Mouse (Mus musculus) E14TG2a.4 (cell line): Measurements from ENCODE around the gene Swt1.

ENCODE experiments used
- H3K27me3 ChIP-seq: 2 replicates; pipeline ENCODE4 v1.6.1; 2014; ENCODE audit warnings: low read length, control low read depth; ENCODE audit not compliant: insufficient read depth
- H3K36me3 ChIP-seq: 2 replicates; pipeline ENCODE4 v1.6.1; 2014; ENCODE audit warnings: low read length, control low read depth; ENCODE audit not compliant: insufficient read depth
- H3K4me1 ChIP-seq: replicated peaks from 2 replicates; pipeline ENCODE4 v1.6.1; 2014; ENCODE audit warnings: low read depth, low read length, control low read depth
- H3K4me3 ChIP-seq: replicated peaks from 2 replicates; pipeline ENCODE4 v1.5.1; 2014; ENCODE audit warnings: mild to moderate bottlenecking, low read length
- H3K9me3 ChIP-seq: 2 replicates; pipeline ENCODE4 v1.6.1; 2014; ENCODE audit warnings: low read length, control low read depth
- CTCF ChIP-seq: conservative IDR thresholded peaks from 2 replicates; pipeline ENCODE4 v1.5.1; 2014; ENCODE audit warnings: low read length
- NANOG ChIP-seq: IDR thresholded peaks from 2 replicates; pipeline ENCODE4 v1.6.1; 2014; ENCODE audit warnings: borderline replicate concordance, low read length, mixed read lengths
- POU5F1 ChIP-seq: IDR thresholded peaks from 2 replicates; pipeline ENCODE4 v1.6.1; 2014; ENCODE audit warnings: low read length, borderline replicate concordance

Swt1 gene

DNA sequence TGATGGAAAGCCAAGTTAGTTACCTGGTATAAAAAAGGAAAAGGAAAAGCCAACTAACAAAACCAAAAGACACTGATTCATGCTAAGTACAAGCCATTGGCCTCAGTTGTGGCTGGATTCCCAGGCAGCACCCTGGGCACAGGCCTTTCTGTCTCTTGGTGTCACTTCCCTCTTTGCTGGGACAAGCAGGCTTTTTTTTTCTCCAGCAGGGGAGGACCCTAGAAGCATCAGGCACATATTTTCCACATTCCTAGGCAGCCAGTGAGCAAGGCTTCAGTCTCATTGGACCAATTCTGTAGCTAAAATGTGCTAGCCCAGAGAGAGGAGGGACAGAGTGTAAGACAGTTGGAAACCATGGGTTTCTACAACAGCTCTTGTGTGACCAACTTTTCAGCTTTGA, 90.0 kb downstream of the Swt1 start:
- Histone ChIP-seq H3K4me1 (peaks cover 19% of the 10 kb centered on the region), H3K4me3 (no peak overlapping the region), H3K36me3 (no peaks in the 10 kb centered on the region), H3K9me3 (no peaks in the 10 kb centered on the region), H3K27me3 (no peaks in the 10 kb centered on the region)
- no peak for TF ChIP-seq CTCF
- TF ChIP-seq NANOG, result no peak
- TF ChIP-seq POU5F1, result no peak

DNA sequence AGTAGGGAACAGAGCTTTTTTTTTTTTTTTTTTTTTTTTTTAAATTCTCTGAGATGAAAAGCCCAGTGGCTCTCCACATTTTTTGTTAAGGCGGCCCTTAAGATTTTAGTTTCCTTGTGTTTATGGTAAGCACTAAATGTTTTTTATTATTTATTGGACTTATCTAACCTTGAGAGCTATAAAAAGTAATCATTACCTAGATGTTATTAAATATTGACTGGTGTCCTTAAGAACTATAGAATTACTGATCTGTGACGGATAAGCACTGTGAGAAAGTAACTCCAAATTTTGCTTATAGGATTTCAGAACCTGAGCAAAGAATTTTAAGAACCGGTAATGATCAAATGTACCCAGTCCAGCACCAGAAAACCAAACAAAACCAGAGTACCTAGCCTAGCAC, 95.4 kb downstream of the Swt1 start:
- Histone ChIP-seq H3K4me3 (no peak overlapping the region), H3K36me3 (no peaks in the 10 kb centered on the region), H3K27me3 (no peaks in the 10 kb centered on the region), H3K9me3 (no peaks in the 10 kb centered on the region), H3K4me1 (peaks cover 10% of the 10 kb centered on the region)
- TF ChIP-seq POU5F1, result no peak
- no peak for TF ChIP-seq CTCF
- TF ChIP-seq NANOG, result no peak

DNA sequence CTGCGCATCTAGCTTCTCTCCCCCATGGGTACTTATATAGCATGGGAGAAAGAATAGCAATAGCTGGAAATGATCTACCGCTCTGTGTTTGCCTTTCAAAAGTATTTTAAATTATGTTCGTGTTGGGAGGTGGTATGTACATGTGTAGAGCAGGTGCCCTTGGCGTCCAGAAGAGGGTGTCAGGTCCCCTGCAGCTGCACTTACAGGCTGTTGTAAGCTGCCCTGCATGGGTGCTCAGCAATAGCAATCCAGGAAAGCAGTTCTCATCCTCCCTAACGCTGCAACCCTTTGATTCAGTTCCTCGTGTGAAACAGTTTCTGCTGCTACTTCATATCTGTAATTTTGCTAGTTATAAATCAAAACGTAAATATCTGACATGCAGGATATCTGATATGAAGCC, 98.7 kb downstream of the Swt1 start:
- no peaks in the 10 kb centered on the region for H3K9me3 ChIP-seq
- H3K4me1 ChIP-seq, result peaks cover 10% of the 10 kb centered on the region
- no peaks in the 10 kb centered on the region for H3K36me3 ChIP-seq
- H3K27me3 ChIP-seq, result no peaks in the 10 kb centered on the region
- no peak overlapping the region for H3K4me3 ChIP-seq
- TF ChIP-seq POU5F1, result no peak
- no peak for TF ChIP-seq CTCF
- no peak for TF ChIP-seq NANOG

DNA sequence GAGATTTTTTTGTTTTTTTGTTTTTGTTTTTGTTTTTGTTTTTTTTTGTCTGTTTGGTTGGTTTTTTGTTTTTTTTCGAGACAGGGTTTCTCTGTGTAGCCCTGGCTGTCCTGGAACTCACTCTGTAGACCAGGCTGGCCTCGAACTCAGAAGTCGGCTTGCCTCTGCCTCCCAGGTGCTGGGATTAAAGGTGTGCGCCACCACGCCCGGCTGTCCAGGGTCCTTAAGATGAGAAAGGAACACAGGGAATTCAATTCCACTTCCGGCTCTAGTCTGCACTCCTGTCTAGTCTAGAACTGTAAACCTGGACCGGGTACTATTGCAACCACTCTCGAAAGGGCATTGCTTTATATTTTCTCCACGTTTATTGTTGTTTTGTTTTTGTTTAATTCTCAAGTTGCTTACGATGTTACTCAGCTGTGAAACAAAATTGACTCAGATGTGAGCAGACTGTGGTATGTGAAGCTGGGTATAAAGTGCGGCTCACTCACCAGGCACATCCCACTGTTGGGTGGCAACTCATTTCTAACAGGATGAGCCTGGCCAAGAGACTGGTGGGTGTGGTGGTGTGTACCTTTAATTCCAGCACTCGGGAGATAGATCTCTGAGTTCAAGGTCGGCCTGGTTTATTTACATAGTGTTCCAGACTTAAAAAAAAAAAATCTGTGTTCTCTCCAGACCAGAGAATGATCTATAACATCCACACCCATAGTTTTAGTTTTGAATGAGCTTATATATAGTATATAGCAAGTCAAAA, 99.7 kb downstream of the Swt1 start:
- H3K4me1 ChIP-seq, result peaks cover 10% of the 10 kb centered on the region
- no peak for TF ChIP-seq POU5F1
- TF ChIP-seq CTCF, result no peak
- TF ChIP-seq NANOG, result no peak
- no peaks in the 10 kb centered on the region for H3K9me3 ChIP-seq
- H3K36me3 ChIP-seq, result no peaks in the 10 kb centered on the region
- H3K4me3 ChIP-seq, result no peak overlapping the region
- no peaks in the 10 kb centered on the region for H3K27me3 ChIP-seq

DNA sequence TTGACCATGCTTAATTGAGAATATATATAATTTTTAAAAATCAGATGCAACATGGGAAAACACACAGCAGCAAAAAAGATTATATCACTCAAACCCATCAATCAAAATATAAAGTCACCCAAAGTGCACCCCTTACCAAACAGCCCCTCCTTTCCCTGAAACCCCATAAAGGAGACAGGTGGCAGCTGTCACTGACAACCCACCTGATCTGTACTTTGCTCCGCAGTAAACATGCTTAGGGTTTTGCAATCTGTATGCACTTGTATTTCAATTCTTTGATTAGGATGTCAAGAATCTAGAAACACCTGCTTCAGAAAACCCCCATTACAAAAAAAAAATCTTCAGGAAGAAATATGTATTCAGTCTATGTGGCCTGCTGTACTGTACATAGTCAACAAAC, 102.9 kb downstream of the Swt1 start:
- Histone ChIP-seq H3K27me3 (no peaks in the 10 kb centered on the region), H3K36me3 (no peaks in the 10 kb centered on the region), H3K9me3 (no peaks in the 10 kb centered on the region), H3K4me3 (no peak overlapping the region), H3K4me1 (peaks cover 10% of the 10 kb centered on the region)
- TF ChIP-seq POU5F1 (no peak), CTCF (no peak), NANOG (no peak)

DNA sequence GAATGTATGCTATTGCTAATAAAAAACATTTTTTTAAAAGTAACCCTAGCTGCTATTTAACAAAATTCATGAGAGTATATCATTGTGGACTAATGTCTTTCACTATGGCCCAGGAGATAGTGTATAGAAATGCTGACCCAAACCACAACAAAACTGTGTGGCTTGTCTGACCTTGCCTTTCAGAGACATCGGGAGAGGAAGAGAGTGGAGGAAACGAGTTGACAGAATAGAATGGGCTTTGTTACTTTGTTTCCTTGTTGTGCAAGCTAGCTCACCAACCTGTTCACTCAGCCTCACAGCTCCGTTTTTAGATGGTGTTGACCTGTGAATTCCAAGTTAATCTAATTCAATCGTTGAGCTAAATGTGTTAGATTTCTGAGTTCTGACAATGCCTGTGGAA, 107.8 kb downstream of the Swt1 start:
- H3K27me3 ChIP-seq, result no peaks in the 10 kb centered on the region
- H3K9me3 ChIP-seq, result no peaks in the 10 kb centered on the region
- TF ChIP-seq CTCF (no peak), NANOG (no peak), POU5F1 (no peak)
- no peaks in the 10 kb centered on the region for H3K36me3 ChIP-seq
- H3K4me1 ChIP-seq, result no peaks in the 10 kb centered on the region
- no peak overlapping the region for H3K4me3 ChIP-seq

DNA sequence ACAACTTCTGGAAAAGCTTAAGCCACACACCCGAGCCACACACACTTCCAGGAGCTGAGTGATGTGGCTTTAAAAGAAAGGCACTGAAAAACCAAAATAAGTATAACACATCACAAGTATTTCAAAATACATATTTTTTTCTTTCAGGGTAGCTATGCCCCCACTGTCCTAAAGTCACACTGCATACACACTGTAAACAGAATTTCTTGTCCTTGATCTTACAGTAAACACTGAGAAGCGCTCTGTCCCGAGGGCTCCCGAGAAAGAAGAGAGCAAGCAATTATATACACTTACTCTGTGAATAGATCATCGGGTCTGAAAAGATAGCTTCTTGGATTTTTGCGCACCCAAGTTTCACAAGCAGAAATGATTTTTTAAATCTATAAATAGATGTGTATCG, 109.0 kb downstream of the Swt1 start:
- Histone ChIP-seq H3K9me3 (no peaks in the 10 kb centered on the region), H3K27me3 (no peaks in the 10 kb centered on the region), H3K4me1 (no peaks in the 10 kb centered on the region), H3K4me3 (no peak overlapping the region), H3K36me3 (no peaks in the 10 kb centered on the region)
- no peak for TF ChIP-seq CTCF
- no peak for TF ChIP-seq POU5F1
- TF ChIP-seq NANOG, result no peak
